Comparison of ENCODE assay signal across 10 mouse cellular contexts in the genomic region with DNA sequence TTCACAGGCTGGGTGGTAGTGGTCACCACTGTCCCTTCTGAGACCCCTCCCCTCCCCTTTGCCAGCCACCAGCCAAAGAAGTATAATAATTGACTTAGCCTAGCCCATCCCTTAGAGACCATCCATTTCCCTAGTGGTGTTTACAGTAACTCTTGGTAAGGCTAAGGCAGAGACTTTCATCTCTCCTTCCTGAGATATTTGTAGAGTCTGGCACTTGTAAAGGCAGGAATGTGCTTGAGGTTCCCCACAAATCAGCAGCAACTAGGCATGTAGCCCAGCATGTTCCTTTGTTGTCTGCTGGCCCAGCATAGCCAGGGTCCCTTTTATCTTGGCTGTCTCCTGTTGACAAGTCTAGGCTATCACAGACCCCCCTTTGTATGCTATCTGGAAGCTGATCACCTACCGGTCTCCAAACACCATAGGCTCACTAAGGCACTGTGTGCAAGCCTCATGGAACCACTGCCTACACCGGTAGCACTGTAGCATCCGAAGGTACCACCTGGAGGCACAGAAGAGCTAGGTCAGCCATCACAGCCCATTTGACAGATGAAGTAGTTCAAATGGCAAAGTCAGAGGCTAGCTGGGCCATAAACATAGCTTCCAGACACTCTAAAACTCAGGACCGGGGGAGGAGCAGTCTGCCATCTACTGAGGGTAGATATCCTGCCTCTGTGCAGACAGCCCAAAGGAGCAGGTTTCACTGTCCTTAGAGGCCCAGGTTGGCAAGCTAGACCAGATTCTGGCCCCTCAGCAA. TPM values are rescaled to one million over a fixed set of nuclear protein-coding genes. Genes with fewer than 3 reads are reported as not detected.
DNase-seq lines count a peak whose midpoint lies in the region; ATAC-seq lines count a peak whose summit lies in the region.
"Had no signal": no experiment of that assay in that cellular context is flagged by ENCODE, and none has a peak within 500 bp of the region (broad histone marks: within the 10 kb centered on the region; RNA-seq: fewer than 3 reads in every experiment).

No protein-coding gene starts in this region.

- H3K4me2 ChIP-seq in forebrain, embryonic 13.5 days, result peak overlapping the region; percentile 60
- H3K4me2 ChIP-seq in liver, embryonic 16.5 days (ENCODE audit: low read depth, low read length), result peak overlapping the region; percentile 78

- DNase-seq in heart, embryonic 10.5 days (ENCODE audit: low spot score), result no peak
- no peak for DNase-seq in heart, adult 9 months (ENCODE audit: low spot score in 2 of 2)
- peak; percentile 25 for DNase-seq in MN1 (ENCODE audit: low spot score)
- DNase-seq in gastrocnemius, postnatal 25 days, result no peak
- no peak for DNase-seq in spleen, adult 18-20 months
- no peak for DNase-seq in gastrocnemius, postnatal 10 days

- 52% methylated on average over 4 of the region's 4 CpGs for WGBS in heart, embryonic 10.5 days
- WGBS in forebrain, embryonic 13.5 days, result 85% methylated on average over 4 of the region's 4 CpGs
- WGBS in liver, embryonic 16.5 days (ENCODE audit: insufficient replicate concordance), result 79% methylated on average over 4 of the region's 4 CpGs

- peaks cover 12% of the 10 kb centered on the region; the same call in 1 of the 2 replicates for H3K36me3 ChIP-seq in heart, embryonic 10.5 days
- peaks cover 10% of the 10 kb centered on the region; the same call in 1 of the 2 replicates for H3K36me3 ChIP-seq in forebrain, embryonic 13.5 days (ENCODE audit: poor library complexity, severe bottlenecking)
- H3K36me3 ChIP-seq in liver, embryonic 16.5 days (ENCODE audit: control insufficient read depth, insufficient read depth), result peaks cover 3% of the 10 kb centered on the region; the same call in 1 of the 2 replicates
- H3K36me3 ChIP-seq: limb, embryonic 13.5 days had no signal

- no peaks in the 10 kb centered on the region for H3K9me3 ChIP-seq in heart, embryonic 10.5 days
- no peaks in the 10 kb centered on the region for H3K9me3 ChIP-seq in forebrain, embryonic 13.5 days (replicated peaks)
- H3K9me3 ChIP-seq in liver, embryonic 16.5 days (replicated peaks; ENCODE audit: control insufficient read depth, low read length), result no peaks in the 10 kb centered on the region
- H3K9me3 ChIP-seq: limb, embryonic 13.5 days had no signal

- H3K4me3 ChIP-seq in heart, embryonic 10.5 days, result no peak overlapping the region; the same call in 1 of the 2 replicates
- no peak overlapping the region for H3K4me3 ChIP-seq in forebrain, embryonic 13.5 days
- H3K4me3 ChIP-seq in liver, embryonic 16.5 days (ENCODE audit: low read depth, low read length), result no peak overlapping the region

- peak overlapping the region; percentile 64; the same call in 1 of the 2 replicates for H3K27ac ChIP-seq in heart, embryonic 10.5 days
- H3K27ac ChIP-seq in forebrain, embryonic 13.5 days, result 0 out of 2 replicates have a peak overlapping the region, but pooled peaks have one; percentile 67
- peak overlapping the region; percentile 79; the same call in 1 of the 2 replicates for H3K27ac ChIP-seq in liver, embryonic 16.5 days (ENCODE audit: low read length)
- H3K27ac ChIP-seq: limb, embryonic 13.5 days had no signal

- ATAC-seq in forebrain, embryonic 13.5 days, result no peak
- ATAC-seq in liver, embryonic 16.5 days (ENCODE audit: low read depth), result no peak

- H3K27me3 ChIP-seq in heart, embryonic 10.5 days (ENCODE audit: insufficient read depth, poor library complexity, severe bottlenecking), result peaks cover 25% of the 10 kb centered on the region
- H3K27me3 ChIP-seq in forebrain, embryonic 13.5 days, result no peaks in the 10 kb centered on the region
- H3K27me3 ChIP-seq in liver, embryonic 16.5 days (ENCODE audit: control insufficient read depth, insufficient read depth, low read depth, low read length), result no peaks in the 10 kb centered on the region

- peaks cover 35% of the 10 kb centered on the region for H3K4me1 ChIP-seq in heart, embryonic 10.5 days
- H3K4me1 ChIP-seq in forebrain, embryonic 13.5 days, result peaks cover 12% of the 10 kb centered on the region
- peaks cover 33% of the 10 kb centered on the region for H3K4me1 ChIP-seq in liver, embryonic 16.5 days (ENCODE audit: control insufficient read depth, low read depth, low read length)

- H3K9ac ChIP-seq in forebrain, embryonic 13.5 days, result no peak overlapping the region
- H3K9ac ChIP-seq in liver, embryonic 16.5 days (ENCODE audit: low read depth, low read length), result no peak overlapping the region
- H3K9ac ChIP-seq: limb, embryonic 13.5 days had no signal

RNA-seq across cellular contexts. Expression of a gene that starts 10.0 kb away (rescaled TPM):
- 3.1 and 3.9 TPM in 2 replicates for polyA plus RNA-seq in heart, embryonic 10.5 days (2016; fragmentation: Nextera tagmentation; extraction: Ambion mirVana)
- 4.2 and 4.5 TPM in 2 replicates for polyA plus RNA-seq in forebrain, embryonic 13.5 days (2015; fragmentation: Nextera tagmentation; extraction: Ambion mirVana)
- polyA plus RNA-seq in liver, embryonic 16.5 days (2015; fragmentation: Nextera tagmentation; extraction: Ambion mirVana), result 1.3 and 1.7 TPM in 2 replicates
- 1 to 10 TPM in 1 of 2 experiments, under 1 TPM in 1; 0.91 to 1.3 TPM for total RNA-seq in gastrocnemius, postnatal 25 days (2021)
- 1 to 10 TPM; 3.9 to 4.7 TPM for total RNA-seq in gastrocnemius, postnatal 10 days (2021)

RNA-seq across cellular contexts. Expression of a gene that starts 29.1 kb away (rescaled TPM):
- polyA plus RNA-seq in heart, embryonic 10.5 days (2016; fragmentation: Nextera tagmentation; extraction: Ambion mirVana), result 77.5 and 96.6 TPM in 2 replicates
- polyA plus RNA-seq in forebrain, embryonic 13.5 days (2015; fragmentation: Nextera tagmentation; extraction: Ambion mirVana), result 101 and 109 TPM in 2 replicates
- polyA plus RNA-seq in liver, embryonic 16.5 days (2015; fragmentation: Nextera tagmentation; extraction: Ambion mirVana), result 63.5 and 65.3 TPM in 2 replicates
- total RNA-seq in gastrocnemius, postnatal 25 days (2021), result 10 to 100 TPM in 1 of 2 experiments, 1 to 10 TPM in 1; 8.2 to 13.3 TPM
- total RNA-seq in gastrocnemius, postnatal 10 days (2021), result 10 to 100 TPM; 15.4 to 22.4 TPM

RNA-seq across cellular contexts. Expression of a gene that starts 29.6 kb away (rescaled TPM):
- 0.31 TPM in 1 of 2 replicates, not detected in the other for polyA plus RNA-seq in heart, embryonic 10.5 days (2016; fragmentation: Nextera tagmentation; extraction: Ambion mirVana)
- 0.08 TPM in 1 of 2 replicates, not detected in the other for polyA plus RNA-seq in forebrain, embryonic 13.5 days (2015; fragmentation: Nextera tagmentation; extraction: Ambion mirVana)
- polyA plus RNA-seq in liver, embryonic 16.5 days (2015; fragmentation: Nextera tagmentation; extraction: Ambion mirVana), result 9.5 and 11.6 TPM in 2 replicates
- total RNA-seq in gastrocnemius, postnatal 25 days (2021), result under 1 TPM; 0.38 TPM
- total RNA-seq in gastrocnemius, postnatal 10 days (2021), result under 1 TPM in 1 of 2 experiments, not detected in 1; 0.45 TPM
- total RNA-seq: MEL had no signal

RNA-seq across cellular contexts. Expression of a gene that starts 57.7 kb away (rescaled TPM):
- polyA plus RNA-seq in heart, embryonic 10.5 days (2016; fragmentation: Nextera tagmentation; extraction: Ambion mirVana), result 0.78 and 0.85 TPM in 2 replicates
- polyA plus RNA-seq in forebrain, embryonic 13.5 days (2015; fragmentation: Nextera tagmentation; extraction: Ambion mirVana), result 0.13 and 0.34 TPM in 2 replicates
- polyA plus RNA-seq in liver, embryonic 16.5 days (2015; fragmentation: Nextera tagmentation; extraction: Ambion mirVana), result 0.08 and 0.13 TPM in 2 replicates
- 1 to 10 TPM in 1 of 2 experiments, under 1 TPM in 1; 0.46 to 1.3 TPM for total RNA-seq in gastrocnemius, postnatal 25 days (2021)
- 1 to 10 TPM in 1 of 2 experiments, under 1 TPM in 1; 0.85 to 2.6 TPM for total RNA-seq in gastrocnemius, postnatal 10 days (2021)
